Mouse (Mus musculus) kidney, embryonic 14.5 days (tissue): ENCODE measurements around the gene Tdrd12. TPM values are rescaled to one million over a fixed set of nuclear protein-coding genes. Genes with fewer than 3 reads are reported as not detected.
A peak's percentile ranks its signal among the peaks of the same experiment; 100 is the strongest.
"Not testable (repeated sequence)": the region's sequence is repeated elsewhere in the genome, so short reads cannot be mapped to it uniquely, and the experiment has no call there.

Experiments used
- ATAC-seq: fragments of 200-750 bp; cut with Nextera tagmentation; 2 replicates; pipeline ENCODE4 v1.8.0; 2017; ENCODE audit warnings: moderate number of reproducible peaks, mild to moderate bottlenecking, moderate TSS enrichment, moderate library complexity; ENCODE audit not compliant: low FRiP score, low TSS enrichment
- H3K27ac ChIP-seq: fragments of 300-500 bp; sonication (generic); 2 replicates; pipeline ENCODE4 v1.5.1; 2014; ENCODE audit warnings: low read depth, mild to moderate bottlenecking, low read length, moderate library complexity, mixed read lengths
- H3K27me3 ChIP-seq: fragments of 300-500 bp; sonication (generic); 2 replicates; pipeline ENCODE4 v1.6.1; 2014; ENCODE audit warnings: mild to moderate bottlenecking, low read length; ENCODE audit not compliant: control insufficient read depth, insufficient read depth
- H3K36me3 ChIP-seq: fragments of 300-500 bp; sonication (generic); 2 replicates; pipeline ENCODE4 v1.6.1; 2014; ENCODE audit warnings: low read length, mixed read lengths; ENCODE audit not compliant: control insufficient read depth, insufficient read depth
- H3K4me1 ChIP-seq: fragments of 300-500 bp; sonication (generic); 2 replicates; pipeline ENCODE4 v1.6.1; 2014; ENCODE audit warnings: low read length, mixed read lengths; ENCODE audit not compliant: control insufficient read depth, insufficient read depth
- H3K4me2 ChIP-seq: fragments of 300-500 bp; sonication (generic); replicated peaks from 2 replicates; pipeline ENCODE4 v1.6.1; 2014; ENCODE audit warnings: low read depth, mild to moderate bottlenecking, low read length
- H3K4me3 ChIP-seq: fragments of 300-500 bp; sonication (generic); 2 replicates; pipeline ENCODE4 v1.5.1; 2014; ENCODE audit warnings: mild to moderate bottlenecking, low read length
- H3K9ac ChIP-seq: fragments of 300-500 bp; sonication (generic); 2 replicates; pipeline ENCODE4 v1.6.1; 2014; ENCODE audit warnings: low read depth, mild to moderate bottlenecking, low read length, moderate library complexity
- H3K9me3 ChIP-seq: fragments of 300-500 bp; sonication (generic); 2 replicates; pipeline ENCODE4 v1.6.1; 2016; ENCODE audit warnings: low read length; ENCODE audit not compliant: control insufficient read depth
- WGBS: fragments of 180-500 bp; shearing (Covaris S2); extraction: QIAGEN DNeasy Blood & Tissue Kit; methylation state at CpG from one replicate; pipeline ENCODE4 v1.1.7; 2014; 5-methylcytosine and 5-hydroxymethylcytosine counted together
- polyA plus RNA-seq: library from polyadenylated mRNA; unstranded; fragments of >200 nt; fragmentation: Nextera tagmentation; extraction: Ambion mirVana; gene quantifications from 2 replicates; pipeline ENCODE4 v1.2.1, GENCODE M21; 2014

Tdrd12 gene
- polyA plus RNA-seq, 1 experiment from 2014 or later, result 0.30 TPM

- not testable (repeated sequence) for H3K9ac ChIP-seq, H3K27ac ChIP-seq, H3K4me2 ChIP-seq, H3K9me3 ChIP-seq, H3K4me1 ChIP-seq, H3K27me3 ChIP-seq, ATAC-seq, H3K4me3 ChIP-seq, H3K36me3 ChIP-seq
- 69% methylated on average over 1 of the region's 1 CpGs for WGBS
Measured at GRCm38 (mm10) chr7:35530544-35530943, 7.0 kb downstream of the Tdrd12 start.

GRCm38 (mm10) chr7:35530026-35530425, 7.5 kb downstream of the Tdrd12 start:
- H3K27me3 ChIP-seq, result no peaks in the 10 kb centered on the region
- H3K4me3 ChIP-seq, result no peak overlapping the region
- no peak for ATAC-seq
- H3K36me3 ChIP-seq, result no peaks in the 10 kb centered on the region
- H3K4me1 ChIP-seq, result no peaks in the 10 kb centered on the region
- H3K27ac ChIP-seq, result no peak overlapping the region
- no peak overlapping the region for H3K9ac ChIP-seq
- H3K4me2 ChIP-seq, result no peak overlapping the region
- no peaks in the 10 kb centered on the region for H3K9me3 ChIP-seq
- 79% methylated on average over 3 of the region's 3 CpGs for WGBS

GRCm38 (mm10) chr7:35526795-35527194, 10.8 kb downstream of the Tdrd12 start:
- H3K9me3 ChIP-seq, result no peaks in the 10 kb centered on the region
- H3K27me3 ChIP-seq, result no peaks in the 10 kb centered on the region
- no peak for ATAC-seq
- no peaks in the 10 kb centered on the region for H3K36me3 ChIP-seq
- no peak overlapping the region for H3K9ac ChIP-seq
- no peak overlapping the region for H3K4me3 ChIP-seq
- H3K27ac ChIP-seq, result no peak overlapping the region
- no peak overlapping the region for H3K4me2 ChIP-seq
- no peaks in the 10 kb centered on the region for H3K4me1 ChIP-seq
- 78% methylated on average over 2 of the region's 2 CpGs for WGBS

- no peaks in the 10 kb centered on the region for H3K27me3 ChIP-seq
- no peak overlapping the region for H3K4me2 ChIP-seq
- H3K36me3 ChIP-seq, result no peaks in the 10 kb centered on the region
- no peaks in the 10 kb centered on the region for H3K4me1 ChIP-seq
- H3K9me3 ChIP-seq, result no peaks in the 10 kb centered on the region
- WGBS, result 26% methylated on average over 4 of the region's 4 CpGs
- H3K27ac ChIP-seq, result no peak overlapping the region
- peak; percentile 75; the same call in 1 of the 2 replicates for ATAC-seq
- no peak overlapping the region for H3K9ac ChIP-seq
- H3K4me3 ChIP-seq, result no peak overlapping the region
Measured at GRCm38 (mm10) chr7:35501995-35502394, 35.5 kb downstream of the Tdrd12 start.

- ATAC-seq, result no peak
- Histone ChIP-seq H3K4me1 (no peaks in the 10 kb centered on the region), H3K27me3 (no peaks in the 10 kb centered on the region), H3K27ac (no peak overlapping the region), H3K36me3 (no peaks in the 10 kb centered on the region), H3K4me3 (no peak overlapping the region), H3K9me3 (no peaks in the 10 kb centered on the region), H3K9ac (no peak overlapping the region), H3K4me2 (no peak overlapping the region)
- 98% methylated on average over 2 of the region's 2 CpGs for WGBS
Measured at GRCm38 (mm10) chr7:35497516-35497915, 40.0 kb downstream of the Tdrd12 start.

- no peaks in the 10 kb centered on the region for H3K4me1 ChIP-seq
- H3K36me3 ChIP-seq, result no peaks in the 10 kb centered on the region
- no peak overlapping the region for H3K9ac ChIP-seq
- no peaks in the 10 kb centered on the region for H3K9me3 ChIP-seq
- no peak for ATAC-seq
- H3K27me3 ChIP-seq, result no peaks in the 10 kb centered on the region
- H3K27ac ChIP-seq, result no peak overlapping the region
- no peak overlapping the region for H3K4me3 ChIP-seq
- 88% methylated on average over 1 of the region's 1 CpGs for WGBS
- no peak overlapping the region for H3K4me2 ChIP-seq
Measured at GRCm38 (mm10) chr7:35491005-35491404, 46.5 kb downstream of the Tdrd12 start.

- Histone ChIP-seq H3K36me3 (no peaks in the 10 kb centered on the region), H3K4me1 (no peaks in the 10 kb centered on the region), H3K4me3 (no peak overlapping the region), H3K4me2 (no peak overlapping the region), H3K9me3 (no peaks in the 10 kb centered on the region), H3K27me3 (no peaks in the 10 kb centered on the region), H3K27ac (no peak overlapping the region), H3K9ac (no peak overlapping the region)
- no peak for ATAC-seq
- WGBS, result 90% methylated on average over 2 of the region's 2 CpGs
Measured at GRCm38 (mm10) chr7:35490186-35490585, 47.4 kb downstream of the Tdrd12 start.

- H3K4me1 ChIP-seq, result no peaks in the 10 kb centered on the region
- H3K4me2 ChIP-seq, result no peak overlapping the region
- no peak overlapping the region for H3K4me3 ChIP-seq
- H3K27me3 ChIP-seq, result no peaks in the 10 kb centered on the region
- 88% methylated on average over 8 of the region's 8 CpGs for WGBS
- no peak for ATAC-seq
- no peaks in the 10 kb centered on the region for H3K36me3 ChIP-seq
- H3K9ac ChIP-seq, result no peak overlapping the region
- no peak overlapping the region for H3K27ac ChIP-seq
- no peaks in the 10 kb centered on the region for H3K9me3 ChIP-seq
Measured at GRCm38 (mm10) chr7:35486553-35486952, 51.0 kb downstream of the Tdrd12 start.

GRCm38 (mm10) chr7:35485126-35485525, 52.4 kb downstream of the Tdrd12 start:
- H3K9me3 ChIP-seq, result no peaks in the 10 kb centered on the region
- H3K27ac ChIP-seq, result no peak overlapping the region
- WGBS, result 86% methylated on average over 2 of the region's 2 CpGs
- H3K4me2 ChIP-seq, result no peak overlapping the region
- no peak overlapping the region for H3K9ac ChIP-seq
- H3K4me1 ChIP-seq, result no peaks in the 10 kb centered on the region
- H3K4me3 ChIP-seq, result no peak overlapping the region
- H3K36me3 ChIP-seq, result no peaks in the 10 kb centered on the region
- no peak for ATAC-seq
- H3K27me3 ChIP-seq, result no peaks in the 10 kb centered on the region

GRCm38 (mm10) chr7:35476457-35476856, 61.1 kb downstream of the Tdrd12 start:
- no peaks in the 10 kb centered on the region for H3K4me1 ChIP-seq
- no peaks in the 10 kb centered on the region for H3K9me3 ChIP-seq
- H3K36me3 ChIP-seq, result no peaks in the 10 kb centered on the region
- H3K4me3 ChIP-seq, result no peak overlapping the region
- H3K4me2 ChIP-seq, result no peak overlapping the region
- no peak overlapping the region for H3K9ac ChIP-seq
- WGBS, result 67% methylated on average over 2 of the region's 2 CpGs
- no peak for ATAC-seq
- H3K27me3 ChIP-seq, result no peaks in the 10 kb centered on the region
- H3K27ac ChIP-seq, result no peak overlapping the region
